Mouse (Mus musculus): ENCODE results near the gene Proser2. TPM values are rescaled to one million over a fixed set of nuclear protein-coding genes. Genes with fewer than 3 reads are reported as not detected.

Gene Proser2
- 7.9 TPM for polyA plus RNA-seq (2014; fragmentation: Illumina TruSeq; extraction: RNeasy Lipid Tissue Mini Kit (QIAGEN cat#74804); ENCODE audit: low read depth, low replicate concordance)

GRCm38 (mm10) chr2:6129555-6130355 lies at the start of gene Proser2:
TSS of gene Proser2 (minus strand) at chr2:6130211.

Other genes with a start within 250 kb of the Proser2 start
- 54.1 TPM for gene Sec61a2, start 234.8 kb downstream of the Proser2 start, polyA plus RNA-seq (2014; fragmentation: Illumina TruSeq; extraction: RNeasy Lipid Tissue Mini Kit (QIAGEN cat#74804); ENCODE audit: low read depth, low replicate concordance)
- gene Dhtkd1, start 187.4 kb downstream of the Proser2 start, polyA plus RNA-seq (2014; fragmentation: Illumina TruSeq; extraction: RNeasy Lipid Tissue Mini Kit (QIAGEN cat#74804); ENCODE audit: low read depth, low replicate concordance): 10.6 TPM
- gene Upf2, start 178.7 kb downstream of the Proser2 start, polyA plus RNA-seq (2014; fragmentation: Illumina TruSeq; extraction: RNeasy Lipid Tissue Mini Kit (QIAGEN cat#74804); ENCODE audit: low read depth, low replicate concordance): 77.6 TPM
- 10.8 TPM for gene Echdc3, start 82.8 kb upstream of the Proser2 start, polyA plus RNA-seq (2014; fragmentation: Illumina TruSeq; extraction: RNeasy Lipid Tissue Mini Kit (QIAGEN cat#74804); ENCODE audit: low read depth, low replicate concordance)
- 33.7 TPM for gene Usp6nl, start 192.5 kb upstream of the Proser2 start, polyA plus RNA-seq (2014; fragmentation: Illumina TruSeq; extraction: RNeasy Lipid Tissue Mini Kit (QIAGEN cat#74804); ENCODE audit: low read depth, low replicate concordance)